Mouse (Mus musculus): ENCODE measurements around the gene Grik1. TPM values are rescaled to one million over a fixed set of nuclear protein-coding genes. Genes with fewer than 3 reads are reported as not detected.

Grik1 gene
- polyA plus RNA-seq, 1 experiment = 21.0 TPM

- DNase-seq (ENCODE audit: low read depth) = peak; percentile 85
- TF ChIP-seq POLR2A (IDR thresholded peaks at IDR 0.05; ENCODE audit: borderline replicate concordance, extremely low read depth, insufficient read depth, insufficient read length, poor library complexity, severe bottlenecking) = no peak
- no peak for TF ChIP-seq CTCF (IDR thresholded peaks at IDR 0.05; ENCODE audit: borderline replicate concordance, extremely low read depth, insufficient read depth, insufficient read length)
Observed at GRCm38 (mm10) chr16:87917157-87917546, 372.9 kb downstream of the Grik1 start.

- TF ChIP-seq POLR2A (IDR thresholded peaks at IDR 0.05; ENCODE audit: borderline replicate concordance, extremely low read depth, insufficient read depth, insufficient read length, poor library complexity, severe bottlenecking) (no peak), CTCF (IDR thresholded peaks at IDR 0.05; ENCODE audit: borderline replicate concordance, extremely low read depth, insufficient read depth, insufficient read length) (no peak)
- peak; percentile 77 for DNase-seq (ENCODE audit: low read depth)
Observed at GRCm38 (mm10) chr16:87916209-87917156, 373.6 kb downstream of the Grik1 start.

GRCm38 (mm10) chr16:87915156-87915555 is 374.9 kb downstream of the Grik1 start:
- TF ChIP-seq CTCF (IDR thresholded peaks at IDR 0.05; ENCODE audit: borderline replicate concordance, extremely low read depth, insufficient read depth, insufficient read length) = no peak
- no peak for TF ChIP-seq POLR2A (IDR thresholded peaks at IDR 0.05; ENCODE audit: borderline replicate concordance, extremely low read depth, insufficient read depth, insufficient read length, poor library complexity, severe bottlenecking)

GRCm38 (mm10) chr16:87913781-87914180 is 376.3 kb downstream of the Grik1 start:
- DNase-seq (ENCODE audit: low read depth) = peak; percentile 47
- no peak for TF ChIP-seq CTCF (IDR thresholded peaks at IDR 0.05; ENCODE audit: borderline replicate concordance, extremely low read depth, insufficient read depth, insufficient read length)
- no peak for TF ChIP-seq POLR2A (IDR thresholded peaks at IDR 0.05; ENCODE audit: borderline replicate concordance, extremely low read depth, insufficient read depth, insufficient read length, poor library complexity, severe bottlenecking)

More at GRCm38 (mm10) chr16:87915156-87915555, 374.9 kb downstream of the Grik1 start:
- no peak for DNase-seq (ENCODE audit: low read depth)

DNA sequence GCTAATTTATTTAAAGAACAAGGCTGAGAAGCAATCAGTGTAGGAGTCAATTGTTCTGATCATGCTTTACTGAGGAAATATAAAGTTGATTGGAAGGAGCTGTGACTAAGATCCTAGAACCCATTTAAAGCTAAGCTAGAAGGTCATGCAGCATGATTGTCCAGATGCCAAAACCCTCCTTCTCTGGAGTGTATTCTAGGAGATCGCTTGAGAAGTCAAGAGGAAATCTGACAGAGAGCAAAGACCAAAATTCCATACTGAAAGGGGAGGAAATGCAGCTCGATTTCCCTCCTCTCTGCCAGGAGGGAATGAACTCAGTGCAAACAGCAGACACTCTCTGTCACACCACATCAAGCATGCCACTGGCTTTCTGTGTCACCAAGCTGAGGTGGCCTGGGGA is 378.9 kb downstream of the Grik1 start:
- TF ChIP-seq POLR2A (IDR thresholded peaks at IDR 0.05; ENCODE audit: borderline replicate concordance, extremely low read depth, insufficient read depth, insufficient read length, poor library complexity, severe bottlenecking) = no peak
- no peak for TF ChIP-seq CTCF (IDR thresholded peaks at IDR 0.05; ENCODE audit: borderline replicate concordance, extremely low read depth, insufficient read depth, insufficient read length)
- DNase-seq (ENCODE audit: low read depth) = no peak

DNA sequence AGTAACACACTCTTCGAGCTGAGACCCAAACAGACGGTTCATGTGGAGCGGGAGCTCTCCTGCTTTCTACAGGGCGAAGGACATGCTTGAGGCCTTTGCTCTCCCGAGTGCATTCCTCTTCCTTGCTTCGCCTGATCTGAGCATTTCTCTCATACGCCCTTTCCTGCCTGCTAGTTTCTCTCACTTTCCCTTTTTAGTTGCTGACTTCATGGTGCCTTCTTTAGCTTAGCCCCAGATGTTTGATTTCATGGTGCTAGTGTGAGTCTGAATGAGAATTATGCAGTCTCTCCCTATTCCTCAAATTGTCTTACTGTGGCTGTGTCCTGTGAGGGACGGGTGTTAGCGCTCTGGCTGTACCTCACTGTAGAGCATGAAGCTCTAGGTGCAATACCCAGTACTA is 388.0 kb downstream of the Grik1 start:
- TF ChIP-seq POLR2A (IDR thresholded peaks at IDR 0.05; ENCODE audit: borderline replicate concordance, extremely low read depth, insufficient read depth, insufficient read length, poor library complexity, severe bottlenecking) (no peak), CTCF (IDR thresholded peaks at IDR 0.05; ENCODE audit: borderline replicate concordance, extremely low read depth, insufficient read depth, insufficient read length) (no peak)
- no peak for DNase-seq (ENCODE audit: low read depth)

GRCm38 (mm10) chr16:87901189-87901588 is 388.9 kb downstream of the Grik1 start:
- TF ChIP-seq CTCF (IDR thresholded peaks at IDR 0.05; ENCODE audit: borderline replicate concordance, extremely low read depth, insufficient read depth, insufficient read length) (no peak), POLR2A (IDR thresholded peaks at IDR 0.05; ENCODE audit: borderline replicate concordance, extremely low read depth, insufficient read depth, insufficient read length, poor library complexity, severe bottlenecking) (no peak)
- DNase-seq (ENCODE audit: low read depth) = no peak

- no peak for DNase-seq (ENCODE audit: low read depth)
- TF ChIP-seq POLR2A (IDR thresholded peaks at IDR 0.05; ENCODE audit: borderline replicate concordance, extremely low read depth, insufficient read depth, insufficient read length, poor library complexity, severe bottlenecking) (no peak), CTCF (IDR thresholded peaks at IDR 0.05; ENCODE audit: borderline replicate concordance, extremely low read depth, insufficient read depth, insufficient read length) (no peak)
Observed at GRCm38 (mm10) chr16:87875927-87876326, 414.1 kb downstream of the Grik1 start.

DNA sequence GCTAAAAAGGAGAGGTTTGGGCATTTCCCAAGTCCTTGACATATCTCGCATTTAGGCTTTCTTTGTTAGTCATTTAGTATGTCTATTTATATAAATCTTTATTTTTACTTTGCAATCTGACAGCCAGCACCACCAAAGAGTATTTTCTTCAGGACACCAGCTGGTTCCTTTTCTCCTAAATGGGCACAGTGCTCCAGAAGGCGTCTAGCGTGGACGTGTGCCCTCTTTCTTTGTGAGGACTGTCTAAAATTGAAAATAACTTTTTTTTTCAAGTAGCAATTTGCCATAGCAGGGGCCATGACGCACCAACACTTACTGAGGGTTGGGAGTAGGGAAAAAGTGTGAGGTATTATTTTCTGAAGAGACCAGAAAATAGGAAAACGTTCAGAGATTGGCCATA is 425.5 kb downstream of the Grik1 start:
- no peak for TF ChIP-seq POLR2A (IDR thresholded peaks at IDR 0.05; ENCODE audit: borderline replicate concordance, extremely low read depth, insufficient read depth, insufficient read length, poor library complexity, severe bottlenecking)
- TF ChIP-seq CTCF (IDR thresholded peaks at IDR 0.05; ENCODE audit: borderline replicate concordance, extremely low read depth, insufficient read depth, insufficient read length) = no peak
- peak; percentile 12 for DNase-seq (ENCODE audit: low read depth)

GRCm38 (mm10) chr16:87861722-87862121 is 428.3 kb downstream of the Grik1 start:
- no peak for DNase-seq (ENCODE audit: low read depth)
- TF ChIP-seq POLR2A (IDR thresholded peaks at IDR 0.05; ENCODE audit: borderline replicate concordance, extremely low read depth, insufficient read depth, insufficient read length, poor library complexity, severe bottlenecking) (no peak), CTCF (IDR thresholded peaks at IDR 0.05; ENCODE audit: borderline replicate concordance, extremely low read depth, insufficient read depth, insufficient read length) (no peak)

GRCm38 (mm10) chr16:87853451-87854085 is 436.5 kb downstream of the Grik1 start:
- DNase-seq (ENCODE audit: low read depth) = no peak
- TF ChIP-seq POLR2A (IDR thresholded peaks at IDR 0.05; ENCODE audit: borderline replicate concordance, extremely low read depth, insufficient read depth, insufficient read length, poor library complexity, severe bottlenecking) (no peak), CTCF (IDR thresholded peaks at IDR 0.05; ENCODE audit: borderline replicate concordance, extremely low read depth, insufficient read depth, insufficient read length) (no peak)

All from brain, embryonic 14.5 days (tissue).